Mouse (Mus musculus): Measurements from ENCODE around the gene Foxn2. TPM values are rescaled to one million over a fixed set of nuclear protein-coding genes. Genes with fewer than 3 reads are reported as not detected.
A peak's percentile ranks its signal among the peaks of the same experiment; 100 is the strongest.

Gene Foxn2
- polyA plus RNA-seq, 1 experiment from 2014 or later, result 8.1 TPM

DNA sequence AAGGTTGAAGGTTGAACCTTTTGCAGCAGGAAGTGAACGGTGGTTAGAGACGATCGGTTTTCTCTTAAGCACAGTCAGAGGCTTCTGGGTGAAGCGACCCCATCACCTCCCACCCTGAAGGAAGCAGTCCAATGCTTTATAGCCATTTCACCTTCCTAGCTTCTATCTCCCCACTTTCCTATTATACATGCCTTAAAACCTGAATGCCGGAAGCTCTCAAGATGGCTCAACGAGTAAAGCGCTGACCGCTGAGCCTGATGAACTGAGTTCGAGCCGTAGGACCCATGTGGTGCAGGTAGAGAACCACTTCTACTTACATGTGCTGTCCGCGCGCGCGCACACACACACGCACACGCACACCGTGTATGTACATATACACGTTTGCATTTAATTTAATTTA is 35.4 kb upstream of the Foxn2 start:
- H3K4me3 ChIP-seq (ENCODE audit: low read depth, low read length), result no peak overlapping the region
- H3K27me3 ChIP-seq (ENCODE audit: control insufficient read depth, insufficient read depth, low read length), result 0 out of 2 replicates have a peak, but pooled peaks cover 2% of the 10 kb centered on the region
- no peaks in the 10 kb centered on the region for H3K9me3 ChIP-seq (ENCODE audit: control insufficient read depth, low read length)
- H3K4me2 ChIP-seq (ENCODE audit: low read depth, low read length), result peak overlapping the region; percentile 27
- 0 out of 2 replicates have a peak, but pooled peaks have one; percentile 41 for ATAC-seq (ENCODE audit: low read depth)
- 39% methylated on average over 19 of the region's 19 CpGs for WGBS
- no peaks in the 10 kb centered on the region for H3K36me3 ChIP-seq (ENCODE audit: control insufficient read depth, insufficient read depth, low read length)
- no peak overlapping the region for H3K9ac ChIP-seq (replicated peaks; ENCODE audit: low read depth, low read length)
- H3K4me1 ChIP-seq (ENCODE audit: control insufficient read depth, insufficient read depth, low read length), result peaks cover 12% of the 10 kb centered on the region; the same call in 1 of the 2 replicates
- no peak overlapping the region for H3K27ac ChIP-seq (ENCODE audit: low read depth, low read length)

DNA sequence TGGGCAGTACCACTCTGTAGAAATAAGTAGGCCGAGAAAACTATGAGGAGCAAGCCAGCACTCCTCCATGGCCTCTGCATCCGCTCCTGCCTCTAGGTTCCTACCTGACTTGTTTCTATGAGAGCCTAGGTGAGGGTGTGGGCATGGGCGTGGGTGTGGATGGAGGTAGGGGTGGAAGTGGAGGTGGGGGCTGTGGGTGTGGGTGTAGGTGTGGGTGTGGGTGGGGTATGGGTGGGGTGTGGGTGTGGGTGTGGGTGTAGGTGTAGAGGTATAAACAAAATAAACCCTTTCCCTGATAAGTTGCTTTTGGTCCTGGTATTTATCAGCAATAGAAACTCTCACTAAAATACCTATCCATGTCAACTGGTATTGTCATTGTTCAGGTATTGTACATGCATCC is 30.8 kb upstream of the Foxn2 start:
- Histone ChIP-seq H3K27me3 (ENCODE audit: control insufficient read depth, insufficient read depth, low read length) (no peaks in the 10 kb centered on the region), H3K9me3 (ENCODE audit: control insufficient read depth, low read length) (no peaks in the 10 kb centered on the region), H3K36me3 (ENCODE audit: control insufficient read depth, insufficient read depth, low read length) (no peaks in the 10 kb centered on the region), H3K9ac (replicated peaks; ENCODE audit: low read depth, low read length) (no peak overlapping the region), H3K4me3 (ENCODE audit: low read depth, low read length) (no peak overlapping the region), H3K27ac (ENCODE audit: low read depth, low read length) (no peak overlapping the region), H3K4me2 (ENCODE audit: low read depth, low read length) (no peak overlapping the region), H3K4me1 (ENCODE audit: control insufficient read depth, insufficient read depth, low read length) (peaks cover 2% of the 10 kb centered on the region; the same call in 1 of the 2 replicates)
- 80% methylated on average over 3 of the region's 3 CpGs for WGBS
- no peak for ATAC-seq (ENCODE audit: low read depth)

DNA sequence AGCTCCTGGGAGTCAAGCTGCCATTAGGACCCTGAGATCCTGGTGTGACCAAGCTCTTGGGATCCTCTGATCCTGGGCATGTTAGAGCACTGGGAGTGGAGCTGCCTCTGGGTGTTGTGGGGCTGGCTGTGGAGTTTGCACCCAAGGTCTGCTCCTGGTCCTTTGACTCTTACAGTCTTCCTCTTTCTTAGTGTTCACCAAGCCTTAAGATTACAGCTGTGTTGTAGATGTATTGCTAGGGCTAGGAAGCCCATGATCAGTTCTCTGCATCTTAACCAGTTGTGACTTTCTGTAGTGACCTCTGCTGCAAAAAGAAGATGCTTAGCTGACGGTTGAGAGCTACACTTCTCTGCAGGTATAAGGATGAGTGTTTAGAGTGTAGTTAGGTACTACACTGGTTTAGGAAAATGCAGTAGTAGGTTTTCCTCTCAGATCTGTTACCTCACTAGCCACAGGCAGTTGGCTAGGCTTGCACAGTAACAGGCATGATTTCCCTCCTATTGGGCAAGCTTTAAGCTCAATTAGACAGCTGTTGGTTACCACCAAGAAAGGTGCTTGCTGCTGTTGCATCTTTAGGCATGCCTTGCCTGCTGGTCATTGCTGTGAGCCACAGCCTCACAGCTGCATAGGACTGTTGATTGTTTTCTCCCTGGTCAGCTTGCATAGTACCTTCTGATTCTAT is 27.2 kb upstream of the Foxn2 start:
- no peak overlapping the region for H3K9ac ChIP-seq (replicated peaks; ENCODE audit: low read depth, low read length)
- ATAC-seq (ENCODE audit: low read depth), result no peak

DNA sequence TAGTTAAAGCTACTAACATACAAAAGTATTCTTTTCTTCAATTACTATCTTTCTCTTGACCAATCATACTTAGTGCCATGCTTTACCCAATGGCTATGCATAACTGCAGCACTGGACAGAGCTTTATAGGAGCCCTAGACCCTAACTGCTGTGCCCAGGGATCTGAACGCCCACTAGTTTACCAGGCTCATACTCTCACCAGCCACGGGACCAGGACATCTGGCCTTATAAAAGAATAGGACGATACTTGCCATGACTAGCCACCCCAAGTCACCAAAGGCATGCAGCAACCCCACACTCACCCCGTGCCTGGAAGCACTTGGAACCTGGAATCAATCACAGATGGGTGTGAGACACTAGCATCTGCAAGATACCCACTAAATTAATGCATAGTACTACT is 20.1 kb upstream of the Foxn2 start:
- 89% methylated on average over 4 of the region's 4 CpGs for WGBS
- Histone ChIP-seq H3K36me3 (ENCODE audit: control insufficient read depth, insufficient read depth, low read length) (no peaks in the 10 kb centered on the region), H3K4me1 (ENCODE audit: control insufficient read depth, insufficient read depth, low read length) (no peaks in the 10 kb centered on the region), H3K9me3 (ENCODE audit: control insufficient read depth, low read length) (no peaks in the 10 kb centered on the region), H3K4me2 (ENCODE audit: low read depth, low read length) (no peak overlapping the region), H3K27ac (ENCODE audit: low read depth, low read length) (no peak overlapping the region), H3K27me3 (ENCODE audit: control insufficient read depth, insufficient read depth, low read length) (no peaks in the 10 kb centered on the region), H3K9ac (replicated peaks; ENCODE audit: low read depth, low read length) (no peak overlapping the region), H3K4me3 (ENCODE audit: low read depth, low read length) (no peak overlapping the region)
- ATAC-seq (ENCODE audit: low read depth), result no peak

More for the DNA sequence above, 27.2 kb upstream of the Foxn2 start:
- H3K4me2 ChIP-seq (ENCODE audit: low read depth, low read length), result no peak overlapping the region
- H3K27me3 ChIP-seq (ENCODE audit: control insufficient read depth, insufficient read depth, low read length), result no peaks in the 10 kb centered on the region
- WGBS, result 97% methylated on average over 1 of the region's 1 CpGs
- no peaks in the 10 kb centered on the region for H3K9me3 ChIP-seq (ENCODE audit: control insufficient read depth, low read length)
- H3K4me1 ChIP-seq (ENCODE audit: control insufficient read depth, insufficient read depth, low read length), result no peaks in the 10 kb centered on the region
- no peak overlapping the region for H3K27ac ChIP-seq (ENCODE audit: low read depth, low read length)
- no peak overlapping the region for H3K4me3 ChIP-seq (ENCODE audit: low read depth, low read length)
- H3K36me3 ChIP-seq (ENCODE audit: control insufficient read depth, insufficient read depth, low read length), result no peaks in the 10 kb centered on the region

DNA sequence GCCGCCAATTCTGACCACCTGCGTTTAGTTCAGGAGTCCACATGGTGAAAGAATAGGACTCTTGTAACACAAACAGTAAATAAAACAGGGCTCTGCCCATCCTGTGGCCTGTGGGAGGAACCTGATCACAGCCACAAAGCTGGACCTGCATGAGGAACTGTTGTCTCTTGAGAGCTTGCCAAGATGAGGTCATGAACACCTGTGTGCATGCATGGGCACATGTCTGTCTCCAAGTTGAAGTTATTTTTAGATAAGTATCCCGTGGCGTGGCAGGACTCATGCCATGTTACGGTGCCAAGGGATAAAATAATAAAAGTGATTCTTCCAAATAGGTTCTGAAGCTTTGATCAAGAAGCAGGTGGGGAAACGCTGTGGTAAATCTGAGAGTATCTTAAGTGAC is 19.3 kb upstream of the Foxn2 start:
- no peaks in the 10 kb centered on the region for H3K27me3 ChIP-seq (ENCODE audit: control insufficient read depth, insufficient read depth, low read length)

DNA sequence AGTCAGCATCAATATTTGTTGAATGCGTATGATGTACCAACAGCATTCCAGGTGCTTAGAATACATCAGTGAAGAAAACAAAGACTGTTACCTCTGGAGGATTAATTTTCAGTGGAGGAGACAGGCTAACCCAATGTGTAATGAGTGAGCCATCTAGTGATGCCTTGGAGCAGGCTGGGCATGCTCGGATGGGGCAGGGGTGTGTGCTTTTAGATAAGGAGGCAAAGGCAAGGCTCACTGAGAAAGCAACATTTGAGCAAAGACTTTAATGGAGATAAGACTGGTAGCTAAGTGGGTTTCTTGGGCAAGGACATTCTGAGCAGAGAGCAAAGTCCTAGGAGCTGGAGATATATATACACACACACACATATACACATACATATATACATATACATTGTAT is 9.8 kb upstream of the Foxn2 start:
- Histone ChIP-seq H3K27ac (ENCODE audit: low read depth, low read length) (no peak overlapping the region), H3K4me2 (ENCODE audit: low read depth, low read length) (no peak overlapping the region), H3K9ac (replicated peaks; ENCODE audit: low read depth, low read length) (no peak overlapping the region), H3K4me3 (ENCODE audit: low read depth, low read length) (no peak overlapping the region), H3K27me3 (ENCODE audit: control insufficient read depth, insufficient read depth, low read length) (no peaks in the 10 kb centered on the region), H3K9me3 (ENCODE audit: control insufficient read depth, low read length) (no peaks in the 10 kb centered on the region), H3K36me3 (ENCODE audit: control insufficient read depth, insufficient read depth, low read length) (no peaks in the 10 kb centered on the region), H3K4me1 (ENCODE audit: control insufficient read depth, insufficient read depth, low read length) (no peaks in the 10 kb centered on the region)
- ATAC-seq (ENCODE audit: low read depth), result no peak
- WGBS, result 91% methylated on average over 2 of the region's 2 CpGs

More for the DNA sequence above, 19.3 kb upstream of the Foxn2 start:
- Histone ChIP-seq H3K4me2 (ENCODE audit: low read depth, low read length) (no peak overlapping the region), H3K4me1 (ENCODE audit: control insufficient read depth, insufficient read depth, low read length) (no peaks in the 10 kb centered on the region), H3K27ac (ENCODE audit: low read depth, low read length) (no peak overlapping the region), H3K4me3 (ENCODE audit: low read depth, low read length) (no peak overlapping the region), H3K9me3 (ENCODE audit: control insufficient read depth, low read length) (no peaks in the 10 kb centered on the region), H3K36me3 (ENCODE audit: control insufficient read depth, insufficient read depth, low read length) (no peaks in the 10 kb centered on the region), H3K9ac (replicated peaks; ENCODE audit: low read depth, low read length) (no peak overlapping the region)
- no peak for ATAC-seq (ENCODE audit: low read depth)
- WGBS, result 89% methylated on average over 6 of the region's 6 CpGs

DNA sequence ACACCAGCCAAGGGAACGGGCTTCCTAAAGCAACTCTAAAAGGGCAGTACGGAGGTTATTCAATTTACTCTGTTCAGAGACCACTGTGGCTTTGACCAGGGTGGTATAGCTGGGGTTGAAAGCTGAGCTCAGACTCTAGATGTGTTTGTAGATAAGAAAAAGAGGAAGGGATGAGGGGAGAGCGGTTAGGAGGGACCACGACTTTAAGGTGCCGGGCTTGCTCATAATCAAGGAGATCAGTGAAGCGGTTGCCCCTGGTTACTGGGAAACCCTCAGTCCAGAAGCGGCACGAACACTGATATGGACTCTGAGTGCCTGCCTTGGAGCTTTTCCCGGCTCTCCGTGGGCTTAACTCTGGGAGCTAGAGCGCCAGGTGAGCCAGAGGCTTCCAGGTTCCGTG is 9.0 kb upstream of the Foxn2 start:
- Histone ChIP-seq H3K4me2 (ENCODE audit: low read depth, low read length) (no peak overlapping the region), H3K4me1 (ENCODE audit: control insufficient read depth, insufficient read depth, low read length) (no peaks in the 10 kb centered on the region), H3K36me3 (ENCODE audit: control insufficient read depth, insufficient read depth, low read length) (no peaks in the 10 kb centered on the region), H3K27me3 (ENCODE audit: control insufficient read depth, insufficient read depth, low read length) (no peaks in the 10 kb centered on the region), H3K9ac (replicated peaks; ENCODE audit: low read depth, low read length) (no peak overlapping the region), H3K4me3 (ENCODE audit: low read depth, low read length) (no peak overlapping the region), H3K27ac (ENCODE audit: low read depth, low read length) (no peak overlapping the region), H3K9me3 (ENCODE audit: control insufficient read depth, low read length) (no peaks in the 10 kb centered on the region)
- 85% methylated on average over 12 of the region's 12 CpGs for WGBS
- ATAC-seq (ENCODE audit: low read depth), result no peak

DNA sequence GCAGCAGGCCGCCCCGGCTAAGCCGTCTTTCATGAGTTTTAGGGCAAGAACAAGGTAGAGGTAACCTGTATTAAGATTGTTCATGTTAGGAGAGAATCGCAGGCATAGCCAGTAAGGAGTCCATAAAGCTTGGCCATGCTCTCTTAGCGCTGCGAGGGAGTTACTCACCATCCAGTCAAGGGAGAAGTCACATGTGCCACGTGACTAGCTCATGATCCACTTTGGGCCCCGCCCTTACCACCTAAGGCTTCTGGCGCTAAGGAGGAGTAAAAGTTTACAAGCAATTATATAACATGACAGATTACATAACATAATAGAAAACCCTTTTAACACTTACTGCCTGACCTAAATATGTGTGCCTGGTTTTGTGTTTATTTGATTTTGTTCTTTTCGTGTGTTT is 8.5 kb upstream of the Foxn2 start:
- Histone ChIP-seq H3K36me3 (ENCODE audit: control insufficient read depth, insufficient read depth, low read length) (no peaks in the 10 kb centered on the region), H3K9me3 (ENCODE audit: control insufficient read depth, low read length) (no peaks in the 10 kb centered on the region), H3K4me2 (ENCODE audit: low read depth, low read length) (no peak overlapping the region), H3K4me1 (ENCODE audit: control insufficient read depth, insufficient read depth, low read length) (no peaks in the 10 kb centered on the region), H3K27me3 (ENCODE audit: control insufficient read depth, insufficient read depth, low read length) (no peaks in the 10 kb centered on the region), H3K27ac (ENCODE audit: low read depth, low read length) (no peak overlapping the region), H3K9ac (replicated peaks; ENCODE audit: low read depth, low read length) (no peak overlapping the region), H3K4me3 (ENCODE audit: low read depth, low read length) (no peak overlapping the region)
- 89% methylated on average over 10 of the region's 10 CpGs for WGBS
- ATAC-seq (ENCODE audit: low read depth), result no peak

DNA sequence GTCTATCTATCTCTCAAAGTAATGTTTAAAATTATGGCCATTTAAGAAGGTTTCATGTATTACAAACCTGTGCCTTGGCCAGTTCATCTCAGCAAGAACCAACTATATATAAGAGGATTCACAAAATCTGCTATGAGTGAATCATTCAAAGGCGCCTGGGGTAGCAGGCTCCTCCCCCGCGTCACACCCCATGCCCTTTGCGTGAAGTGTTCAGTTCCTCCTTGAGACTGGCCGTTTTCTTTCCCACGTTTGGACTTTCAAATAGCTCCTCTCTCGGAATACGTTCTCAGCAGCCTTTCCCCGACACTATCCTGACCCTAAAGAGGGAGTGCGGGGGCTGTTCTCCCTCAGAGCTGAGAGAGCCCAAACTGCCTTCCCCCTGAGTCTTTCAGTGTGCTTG is 5.2 kb upstream of the Foxn2 start:
- Histone ChIP-seq H3K9me3 (ENCODE audit: control insufficient read depth, low read length) (no peaks in the 10 kb centered on the region), H3K27me3 (ENCODE audit: control insufficient read depth, insufficient read depth, low read length) (no peaks in the 10 kb centered on the region), H3K27ac (ENCODE audit: low read depth, low read length) (no peak overlapping the region), H3K4me2 (ENCODE audit: low read depth, low read length) (no peak overlapping the region), H3K4me3 (ENCODE audit: low read depth, low read length) (no peak overlapping the region), H3K36me3 (ENCODE audit: control insufficient read depth, insufficient read depth, low read length) (no peaks in the 10 kb centered on the region), H3K9ac (replicated peaks; ENCODE audit: low read depth, low read length) (no peak overlapping the region), H3K4me1 (ENCODE audit: control insufficient read depth, insufficient read depth, low read length) (no peaks in the 10 kb centered on the region)
- ATAC-seq (ENCODE audit: low read depth), result no peak
- 74% methylated on average over 10 of the region's 10 CpGs for WGBS
